Mouse (Mus musculus) left cerebral cortex, adult 6 months (tissue): ENCODE data around the gene Rps6ka6. TPM values are rescaled to one million over a fixed set of nuclear protein-coding genes. Genes with fewer than 3 reads are reported as not detected.

ENCODE experiments used
- long read RNA-seq, 2 experiments: library from polyadenylated mRNA; unstranded; transcript quantifications; one replicate each; pipeline ENCODE4 v2.0.0; 2019 to 2020
- polyA plus RNA-seq: library from polyadenylated mRNA; unstranded; fragments of <200 nt; fragmentation: Nextera tagmentation; gene quantifications from 2 replicates; pipeline ENCODE4 v1.2.3, GENCODE M21; 2021

Gene Rps6ka6
- polyA plus RNA-seq, result 0.82 and 0.84 TPM in 2 replicates
- long read RNA-seq, experiment 1, full-length matches to known transcripts, result 7 of 11 reads
- long read RNA-seq, experiment 1, partial matches to known transcripts, result 2 of 11 reads
- long read RNA-seq, experiment 1, other reads (novel, unspliced or antisense), result 2 of 11 reads
- long read RNA-seq, experiment 2, partial matches to known transcripts, result 0 of 4 reads
- long read RNA-seq, experiment 2, other reads (novel, unspliced or antisense), result 4 of 4 reads

GRCm38 (mm10) chrX:111537859-111538258 is at the start of gene Rps6ka6:
Rps6ka6 (minus strand) TSS chrX:111537959.

Other genes starting within 250 kb of the Rps6ka6 start
- gene Hdx, start 159.1 kb upstream of the Rps6ka6 start, polyA plus RNA-seq, result 0.26 and 0.32 TPM in 2 replicates